Mouse (Mus musculus) limb, embryonic 14.5 days (tissue): ENCODE measurements around the gene Cilp2. TPM values are rescaled to one million over a fixed set of nuclear protein-coding genes. Genes with fewer than 3 reads are reported as not detected.
A peak's percentile ranks its signal among the peaks of the same experiment; 100 is the strongest.

Experiments used
- ATAC-seq: fragments of 200-750 bp; cut with Nextera tagmentation; 2 replicates; pipeline ENCODE4 v1.8.0; 2017; ENCODE audit warnings: low read depth, moderate number of reproducible peaks, moderate TSS enrichment; ENCODE audit not compliant: low FRiP score
- DNase-seq: peaks from one replicate; pipeline ENCODE4 v3.0.0-alpha.2; 2015; ENCODE audit warnings: low spot score
- H3K27ac ChIP-seq: fragments of 300-500 bp; sonication (generic); replicated peaks from 2 replicates; pipeline ENCODE4 v1.5.1; 2014; ENCODE audit warnings: low read depth, mild to moderate bottlenecking, low read length, moderate library complexity, mixed read lengths
- H3K27me3 ChIP-seq: fragments of 300-500 bp; sonication (generic); 2 replicates; pipeline ENCODE4 v1.6.1; 2014; ENCODE audit warnings: low read length, mixed read lengths; ENCODE audit not compliant: control insufficient read depth, insufficient read depth
- H3K36me3 ChIP-seq: fragments of 300-500 bp; sonication (generic); 2 replicates; pipeline ENCODE4 v1.6.1; 2014; ENCODE audit warnings: mild to moderate bottlenecking, low read length, moderate library complexity, mixed read lengths; ENCODE audit not compliant: control insufficient read depth, insufficient read depth
- H3K4me1 ChIP-seq: fragments of 300-500 bp; sonication (generic); 2 replicates; pipeline ENCODE4 v1.6.1; 2014; ENCODE audit warnings: antibody characterized with exemption, low read length, mixed read lengths; ENCODE audit not compliant: control insufficient read depth, insufficient read depth
- H3K4me2 ChIP-seq: fragments of 300-500 bp; sonication (generic); replicated peaks from 2 replicates; pipeline ENCODE4 v1.6.1; 2014; ENCODE audit warnings: low read depth, mild to moderate bottlenecking, low read length, moderate library complexity; ENCODE audit not compliant: severe bottlenecking
- H3K4me3 ChIP-seq: fragments of 300-500 bp; sonication (generic); replicated peaks from 2 replicates; pipeline ENCODE4 v1.5.1; 2014; ENCODE audit warnings: low read length
- H3K9ac ChIP-seq: fragments of 300-500 bp; sonication (generic); 2 replicates; pipeline ENCODE4 v1.6.1; 2014; ENCODE audit warnings: mild to moderate bottlenecking, low read depth, low read length, moderate library complexity; ENCODE audit not compliant: severe bottlenecking
- H3K9me3 ChIP-seq: fragments of 300-500 bp; sonication (generic); 2 replicates; pipeline ENCODE4 v1.6.1; 2016; ENCODE audit warnings: low read length; ENCODE audit not compliant: control insufficient read depth
- POLR2A ChIP-seq: fragments of 200-500 bp; IDR thresholded peaks from 2 replicates; pipeline ENCODE4 v1.8.0; 2012; ENCODE audit warnings: inconsistent platforms, mild to moderate bottlenecking, moderate library complexity, borderline replicate concordance; ENCODE audit not compliant: insufficient read depth, insufficient read length; ENCODE audit errors: extremely low read depth
- WGBS: fragments of 180-500 bp; shearing (Covaris S2); extraction: QIAGEN DNeasy Blood & Tissue Kit; methylation state at CpG from one replicate; pipeline ENCODE4 v1.1.7; 2014; 5-methylcytosine and 5-hydroxymethylcytosine counted together
- polyA plus RNA-seq, 2 experiments: library from polyadenylated mRNA; depleted of rRNA in 1 of 2; stranded (reverse) in 1 of 2; unstranded in 1 of 2; fragments of >200 nt; fragmentation: Nextera tagmentation in 1 of 2; extraction: Ambion mirVana in 1 of 2; gene quantifications; 2 replicates each; pipeline versions ENCODE4 v1.2.1 to v1.2.3; 2012 to 2014

The Cilp2 gene
- 2.6 and 3.6 TPM in 2 replicates for polyA plus RNA-seq (2012; rRNA removed)
- polyA plus RNA-seq (2014; fragmentation: Nextera tagmentation; extraction: Ambion mirVana), result 1.5 and 1.9 TPM in 2 replicates

DNA sequence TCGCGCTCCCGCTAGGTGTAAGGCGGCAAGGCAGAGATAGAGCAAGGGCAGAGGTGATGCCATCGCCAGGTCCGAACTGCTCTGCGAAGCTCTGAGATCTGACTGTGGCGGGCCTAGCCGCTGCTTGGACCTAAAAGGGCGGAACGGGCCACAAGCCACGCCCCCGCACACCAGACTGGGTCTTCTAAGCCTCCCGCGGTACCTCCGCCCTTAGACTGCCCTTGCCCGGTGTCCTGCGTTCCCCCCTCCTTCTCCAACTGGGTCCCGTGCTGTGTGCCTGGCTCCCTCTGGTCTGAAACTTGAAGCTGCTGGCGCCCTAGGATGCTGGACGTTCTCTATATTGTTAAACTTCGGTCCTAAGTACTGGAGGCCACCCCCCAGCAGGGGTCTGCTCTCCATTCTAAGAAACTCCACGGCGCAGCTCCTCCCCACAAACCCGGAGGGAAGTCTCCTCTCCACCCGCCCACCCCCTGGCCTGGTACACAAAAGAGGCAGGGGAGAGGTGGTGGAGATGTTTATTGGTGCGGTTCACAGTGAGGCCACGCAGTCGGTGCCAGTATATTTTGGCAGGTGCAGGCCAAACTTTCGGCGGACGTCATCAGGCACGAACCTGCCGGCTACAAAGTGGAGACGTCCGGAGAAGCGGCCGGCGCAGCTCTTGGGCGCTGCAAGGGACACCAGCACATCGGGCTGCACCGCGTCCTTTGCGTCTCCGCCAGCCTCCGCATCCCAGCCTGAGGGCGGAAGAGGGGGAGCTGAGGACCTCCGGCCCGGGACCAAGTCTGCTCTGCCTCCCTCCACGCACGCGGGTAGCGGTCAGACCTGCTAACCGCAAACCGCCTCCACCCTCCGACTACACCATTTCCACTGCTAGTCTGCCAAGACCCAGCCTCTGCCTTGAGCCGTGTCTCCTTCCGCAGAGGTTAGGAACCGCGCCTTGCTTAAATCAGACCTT lies at the start of gene Cilp2:
TSS of gene Cilp2 (minus strand) at position 399 of the 955 bp plus-strand sequence.
- H3K36me3 ChIP-seq, result peaks cover 3% of the 10 kb centered on the region; the same call in 1 of the 2 replicates
- H3K27ac ChIP-seq, result no peak within 1 kb of the TSS
- ATAC-seq (0 out of 2 replicates have a peak, but pooled peaks have one; percentile 8), DNase-seq (no peak)
- peaks cover 83% of the 10 kb centered on the region for H3K27me3 ChIP-seq
- WGBS, result under 1% methylated on average over 41 of the region's 60 CpGs
- no peaks in the 10 kb centered on the region for H3K9me3 ChIP-seq
- no peak for TF ChIP-seq POLR2A
- peak within 1 kb of the TSS; percentile 29 for H3K4me3 ChIP-seq
- peak within 1 kb of the TSS; percentile 9; the same call in 1 of the 2 replicates for H3K9ac ChIP-seq
- H3K4me1 ChIP-seq, result peaks cover 7% of the 10 kb centered on the region; the same call in 1 of the 2 replicates
- peak within 1 kb of the TSS; percentile 45 for H3K4me2 ChIP-seq

DNA sequence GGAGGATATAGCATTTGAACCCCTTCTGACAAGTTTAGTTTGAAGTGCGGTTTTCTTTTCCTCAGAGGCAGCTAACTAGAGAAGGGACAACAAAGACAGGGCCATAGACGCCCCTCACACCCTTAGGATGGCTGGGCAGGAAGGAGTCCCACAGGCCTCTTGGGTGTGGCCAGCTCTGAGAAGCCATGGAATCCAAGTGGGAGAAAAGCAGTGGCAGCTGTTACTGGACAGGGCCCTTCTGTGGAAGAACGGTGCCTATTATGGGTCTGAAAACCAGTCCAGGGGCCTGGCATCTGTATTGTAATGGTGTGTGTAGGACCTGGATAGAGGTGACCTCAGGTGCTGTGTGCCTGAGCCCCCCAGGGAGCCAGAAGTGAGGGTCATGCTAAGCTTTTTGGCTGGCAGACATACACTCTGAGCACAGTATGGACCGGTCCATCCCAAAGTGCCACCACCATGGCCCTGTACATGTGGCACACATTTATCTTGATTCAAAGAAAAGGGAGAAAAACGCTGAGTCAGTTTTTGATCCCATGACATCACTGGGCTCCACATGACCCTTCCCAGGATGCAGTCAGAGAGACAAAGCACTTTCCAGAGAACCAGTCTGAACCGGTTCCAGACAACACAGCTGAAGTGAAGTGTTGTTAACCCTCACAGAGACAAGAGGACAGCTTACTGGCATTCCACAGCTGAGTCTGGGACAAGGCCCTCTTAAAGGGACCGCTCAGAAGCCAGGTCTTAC lies 48.7 kb upstream of the Cilp2 start:
- Histone ChIP-seq H3K27ac (0 out of 2 replicates have a peak overlapping the region, but pooled peaks have one; percentile 52), H3K36me3 (peaks cover 35% of the 10 kb centered on the region), H3K4me3 (no peak overlapping the region), H3K4me2 (no peak overlapping the region), H3K27me3 (no peaks in the 10 kb centered on the region), H3K4me1 (peaks cover 8% of the 10 kb centered on the region; the same call in 1 of the 2 replicates), H3K9me3 (no peaks in the 10 kb centered on the region), H3K9ac (no peak overlapping the region)
- peak; percentile 73 for DNase-seq
- TF ChIP-seq POLR2A, result no peak
- 67% methylated on average over 7 of the region's 7 CpGs for WGBS
- peak; percentile 82 for ATAC-seq

GRCm38 (mm10) chr8:69935431-69935830 lies 47.9 kb upstream of the Cilp2 start:
- H3K27me3 ChIP-seq, result no peaks in the 10 kb centered on the region
- TF ChIP-seq POLR2A, result no peak
- no peaks in the 10 kb centered on the region for H3K9me3 ChIP-seq
- WGBS, result 87% methylated on average over 3 of the region's 3 CpGs
- no peak overlapping the region for H3K27ac ChIP-seq
- ATAC-seq, result no peak
- no peak for DNase-seq
- H3K4me1 ChIP-seq, result peaks cover 6% of the 10 kb centered on the region; the same call in 1 of the 2 replicates
- no peak overlapping the region for H3K9ac ChIP-seq
- H3K36me3 ChIP-seq, result peaks cover 35% of the 10 kb centered on the region
- no peak overlapping the region for H3K4me2 ChIP-seq
- H3K4me3 ChIP-seq, result no peak overlapping the region

- H3K4me2 ChIP-seq, result no peak overlapping the region
- no peak for TF ChIP-seq POLR2A
- ATAC-seq (no peak), DNase-seq (no peak)
- no peaks in the 10 kb centered on the region for H3K4me1 ChIP-seq
- no peak overlapping the region for H3K4me3 ChIP-seq
- H3K27me3 ChIP-seq, result no peaks in the 10 kb centered on the region
- H3K9ac ChIP-seq, result no peak overlapping the region
- 82% methylated on average over 5 of the region's 5 CpGs for WGBS
- no peak overlapping the region for H3K27ac ChIP-seq
- H3K9me3 ChIP-seq, result no peaks in the 10 kb centered on the region
- H3K36me3 ChIP-seq, result peaks cover 35% of the 10 kb centered on the region
Measured at GRCm38 (mm10) chr8:69934582-69934981, 47.1 kb upstream of the Cilp2 start.

DNA sequence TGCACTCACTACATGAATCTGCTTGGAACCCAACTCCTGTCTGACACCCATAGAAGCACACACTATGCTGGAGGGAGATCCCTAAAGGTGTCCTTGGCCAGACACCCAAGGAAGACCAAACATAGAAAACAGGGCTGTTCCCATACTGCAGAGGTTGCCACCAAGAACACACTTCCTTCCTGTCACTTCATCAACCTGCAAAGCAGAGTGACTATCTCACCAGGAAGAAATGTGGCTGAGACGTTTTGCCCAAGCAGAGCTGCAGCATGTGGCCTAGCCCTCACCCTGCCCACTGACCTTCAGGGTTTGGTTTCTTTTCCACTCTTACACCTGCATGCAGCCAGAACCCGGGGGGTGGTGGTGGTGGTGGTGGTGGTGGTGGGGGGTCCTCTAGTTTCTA lies 46.3 kb upstream of the Cilp2 start:
- H3K4me2 ChIP-seq, result no peak overlapping the region
- H3K9me3 ChIP-seq, result no peaks in the 10 kb centered on the region
- TF ChIP-seq POLR2A, result no peak
- WGBS, result 84% methylated on average over 2 of the region's 2 CpGs
- no peak for ATAC-seq
- H3K36me3 ChIP-seq, result peaks cover 32% of the 10 kb centered on the region
- no peak overlapping the region for H3K27ac ChIP-seq
- DNase-seq, result no peak
- H3K4me3 ChIP-seq, result no peak overlapping the region
- no peaks in the 10 kb centered on the region for H3K4me1 ChIP-seq
- H3K27me3 ChIP-seq, result no peaks in the 10 kb centered on the region
- no peak overlapping the region for H3K9ac ChIP-seq
